Mouse (Mus musculus): ENCODE results near the gene Mfsd2a.

Gene Mfsd2a

GRCm38 (mm10) chr4:122935466-122936099, 25.4 kb downstream of the Mfsd2a start:
- DNase-seq (ENCODE audit: low read depth in 1 of 2, low spot score in 2 of 2), result no peak

GRCm38 (mm10) chr4:122933857-122934256, 27.1 kb downstream of the Mfsd2a start:
- no peak for DNase-seq (ENCODE audit: low read depth in 1 of 2, low spot score in 2 of 2)

GRCm38 (mm10) chr4:122933051-122933591, 27.9 kb downstream of the Mfsd2a start:
- no peak for DNase-seq (ENCODE audit: low read depth in 1 of 2, low spot score in 2 of 2)

GRCm38 (mm10) chr4:122932239-122932978, 28.6 kb downstream of the Mfsd2a start:
- no peak for DNase-seq (ENCODE audit: low read depth in 1 of 2, low spot score in 2 of 2)

GRCm38 (mm10) chr4:122930939-122931590, 29.9 kb downstream of the Mfsd2a start:
- DNase-seq (ENCODE audit: low read depth in 1 of 2, low spot score in 2 of 2), result no peak

- no peak for DNase-seq (ENCODE audit: low read depth in 1 of 2, low spot score in 2 of 2)
Observed at GRCm38 (mm10) chr4:122923392-122924344, 37.3 kb downstream of the Mfsd2a start.

GRCm38 (mm10) chr4:122922841-122923240, 38.1 kb downstream of the Mfsd2a start:
- no peak for DNase-seq (ENCODE audit: low read depth in 1 of 2, low spot score in 2 of 2)

GRCm38 (mm10) chr4:122915985-122916384, 45.0 kb downstream of the Mfsd2a start:
- DNase-seq (ENCODE audit: low read depth in 1 of 2, low spot score in 2 of 2), result no peak

- DNase-seq (ENCODE audit: low read depth in 1 of 2, low spot score in 2 of 2), result no peak
Observed at GRCm38 (mm10) chr4:122914186-122914585, 46.8 kb downstream of the Mfsd2a start.

- DNase-seq (ENCODE audit: low read depth in 1 of 2, low spot score in 2 of 2), result no peak
Observed at GRCm38 (mm10) chr4:122912613-122913012, 48.4 kb downstream of the Mfsd2a start.

GRCm38 (mm10) chr4:122910577-122910976, 50.4 kb downstream of the Mfsd2a start:
- DNase-seq (ENCODE audit: low read depth in 1 of 2, low spot score in 2 of 2), result no peak

- DNase-seq (ENCODE audit: low read depth in 1 of 2, low spot score in 2 of 2), result no peak
Observed at GRCm38 (mm10) chr4:122909572-122910189, 51.3 kb downstream of the Mfsd2a start.

GRCm38 (mm10) chr4:122905359-122905758, 55.6 kb downstream of the Mfsd2a start:
- DNase-seq (ENCODE audit: low read depth in 1 of 2, low spot score in 2 of 2), result no peak

- no peak for DNase-seq (ENCODE audit: low read depth in 1 of 2, low spot score in 2 of 2)
Observed at GRCm38 (mm10) chr4:122903709-122904108, 57.3 kb downstream of the Mfsd2a start.

GRCm38 (mm10) chr4:122902156-122902555, 58.8 kb downstream of the Mfsd2a start:
- no peak for DNase-seq (ENCODE audit: low read depth in 1 of 2, low spot score in 2 of 2)

GRCm38 (mm10) chr4:122898313-122898712, 62.7 kb downstream of the Mfsd2a start:
- DNase-seq (ENCODE audit: low read depth in 1 of 2, low spot score in 2 of 2), result peak in 1 of 2 experiments; percentile 41

GRCm38 (mm10) chr4:122897750-122898149, 63.2 kb downstream of the Mfsd2a start:
- DNase-seq (ENCODE audit: low read depth in 1 of 2, low spot score in 2 of 2), result no peak

All from monocyte, adult 2 months (primary cell).